Mouse (Mus musculus) erythroblast, embryonic 14.5 days (primary cell): Measurements from ENCODE around the gene Slc35a1. TPM values are rescaled to one million over a fixed set of nuclear protein-coding genes. Genes with fewer than 3 reads are reported as not detected.

Source experiments
- H3K27me3 ChIP-seq: 2 replicates; pipeline ENCODE4 v1.6.1; 2012; ENCODE audit warnings: inconsistent platforms; ENCODE audit not compliant: control insufficient read depth
- H3K36me3 ChIP-seq: 2 replicates; pipeline ENCODE4 v1.6.1; 2012; ENCODE audit warnings: mild to moderate bottlenecking, inconsistent platforms; ENCODE audit not compliant: control insufficient read depth
- H3K4me1 ChIP-seq: 2 replicates; pipeline ENCODE4 v1.6.1; 2012; ENCODE audit warnings: inconsistent platforms; ENCODE audit not compliant: control insufficient read depth
- H3K4me3 ChIP-seq: replicated peaks from 2 replicates; pipeline ENCODE3; 2012; ENCODE audit warnings: moderate library complexity, mild to moderate bottlenecking, inconsistent platforms
- H3K9me3 ChIP-seq: 2 replicates; pipeline ENCODE4 v1.6.1; 2012; ENCODE audit warnings: low read length, inconsistent platforms, mixed read lengths; ENCODE audit not compliant: control insufficient read depth
- GATA1 ChIP-seq: IDR thresholded peaks from 2 replicates; pipeline ENCODE4 v1.6.1; 2012; ENCODE audit warnings: low read length, inconsistent platforms, mixed read lengths
- TAL1 ChIP-seq: IDR thresholded peaks from 3 replicates; pipeline ENCODE4 v1.6.1; 2012; ENCODE audit warnings: low read length, inconsistent platforms, mixed read lengths
- polyA plus RNA-seq: library from polyadenylated mRNA; stranded (reverse); fragments of >175 nt; gene quantifications from 2 replicates; pipeline ENCODE4 v1.2.3, GENCODE M21; 2012

Slc35a1 gene
- polyA plus RNA-seq, 1 experiment = 0.12 TPM

DNA sequence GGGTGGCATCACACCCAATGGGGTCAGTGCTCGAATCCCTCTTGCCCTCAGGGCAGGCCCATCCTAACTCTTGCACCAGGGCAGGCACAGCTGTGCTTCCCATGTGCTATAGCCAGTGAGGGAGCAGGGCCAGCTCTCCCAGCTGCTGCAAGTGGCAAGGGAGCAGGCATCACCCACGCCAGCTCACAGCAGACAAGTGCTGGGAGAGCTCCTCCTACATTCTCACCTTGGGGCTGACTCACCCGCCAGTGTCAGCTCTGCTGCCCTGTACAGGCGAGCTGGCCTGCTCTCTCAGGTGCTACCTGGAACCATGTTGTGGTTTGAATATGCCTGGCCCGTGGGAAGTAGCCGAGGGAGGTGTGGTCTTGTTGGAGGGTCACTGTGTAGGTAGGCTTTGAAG is 25.3 kb downstream of the Slc35a1 start:
- no peaks in the 10 kb centered on the region for H3K27me3 ChIP-seq
- no peak overlapping the region for H3K4me3 ChIP-seq
- no peaks in the 10 kb centered on the region for H3K9me3 ChIP-seq
- H3K36me3 ChIP-seq = peaks cover 66% of the 10 kb centered on the region
- TF ChIP-seq GATA1 = no peak
- no peak for TF ChIP-seq TAL1
- no peaks in the 10 kb centered on the region for H3K4me1 ChIP-seq

DNA sequence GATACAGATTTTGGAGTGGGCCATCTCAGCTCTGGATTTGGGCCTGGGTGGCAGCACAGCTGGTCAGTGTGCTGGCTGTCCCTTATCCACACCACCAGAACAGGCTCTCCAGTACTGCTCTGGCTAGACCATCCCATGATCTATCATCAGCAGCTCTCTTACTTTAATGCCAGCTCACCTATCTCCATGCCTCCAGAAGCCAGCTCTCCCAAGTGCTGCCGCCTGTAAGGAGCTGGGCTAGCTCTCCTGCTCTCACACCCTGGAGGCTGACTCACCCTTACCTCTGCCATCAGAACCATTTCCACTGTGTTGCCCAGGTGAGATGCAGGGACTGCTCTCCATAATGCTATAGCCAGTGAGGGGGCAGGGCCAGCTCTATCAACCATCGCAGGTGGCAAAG is 25.7 kb downstream of the Slc35a1 start:
- H3K27me3 ChIP-seq = no peaks in the 10 kb centered on the region

DNA sequence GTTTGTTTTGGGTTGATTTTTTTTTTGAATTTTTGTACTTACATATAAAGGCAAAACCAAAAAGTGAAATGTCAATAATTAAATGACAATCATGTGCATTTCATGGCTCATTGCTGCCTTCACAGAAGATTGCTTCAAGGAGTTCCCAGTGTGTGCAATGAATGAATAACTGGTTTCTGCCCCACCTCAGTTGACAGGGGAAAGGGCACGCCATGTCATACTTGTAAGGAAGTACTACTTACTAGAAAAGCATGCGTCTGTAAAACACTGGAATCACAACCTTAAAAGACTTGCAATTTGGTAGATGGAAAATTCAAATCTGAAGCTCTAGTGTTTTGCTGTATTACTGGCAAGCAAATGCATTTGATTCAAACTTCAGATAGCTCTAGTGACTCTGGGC is 28.2 kb downstream of the Slc35a1 start:
- H3K36me3 ChIP-seq = peaks cover 62% of the 10 kb centered on the region
- H3K27me3 ChIP-seq = no peaks in the 10 kb centered on the region
- no peak for TF ChIP-seq GATA1
- TF ChIP-seq TAL1 = no peak
- H3K4me1 ChIP-seq = no peaks in the 10 kb centered on the region
- no peaks in the 10 kb centered on the region for H3K9me3 ChIP-seq
- no peak overlapping the region for H3K4me3 ChIP-seq

More for the DNA sequence above, 25.7 kb downstream of the Slc35a1 start:
- Histone ChIP-seq H3K4me3 (no peak overlapping the region), H3K9me3 (no peaks in the 10 kb centered on the region), H3K4me1 (no peaks in the 10 kb centered on the region), H3K36me3 (peaks cover 65% of the 10 kb centered on the region)
- no peak for TF ChIP-seq GATA1
- TF ChIP-seq TAL1 = no peak

DNA sequence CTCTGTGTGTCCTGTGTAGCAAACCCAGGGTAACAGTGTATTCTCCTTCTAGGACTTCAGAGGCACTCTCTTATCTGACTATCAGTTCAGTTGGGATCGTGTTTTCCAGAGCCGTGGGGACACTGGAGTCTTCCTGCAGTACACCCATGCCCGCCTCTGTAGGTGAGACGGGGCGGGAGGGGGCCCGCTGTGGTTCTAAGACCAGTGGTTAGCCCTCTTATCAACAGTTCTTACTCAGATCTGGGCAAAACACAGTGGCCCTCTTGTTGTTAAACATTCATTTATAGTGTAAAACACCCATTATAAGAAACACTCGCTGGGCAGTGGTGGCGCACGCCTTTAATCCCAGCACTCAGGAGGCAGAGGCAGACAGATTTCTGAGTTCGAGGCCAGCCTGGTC is 31.1 kb downstream of the Slc35a1 start:
- no peaks in the 10 kb centered on the region for H3K4me1 ChIP-seq
- TF ChIP-seq GATA1 (no peak), TAL1 (no peak)
- no peaks in the 10 kb centered on the region for H3K27me3 ChIP-seq
- H3K4me3 ChIP-seq = no peak overlapping the region
- H3K36me3 ChIP-seq = peaks cover 64% of the 10 kb centered on the region
- no peaks in the 10 kb centered on the region for H3K9me3 ChIP-seq

DNA sequence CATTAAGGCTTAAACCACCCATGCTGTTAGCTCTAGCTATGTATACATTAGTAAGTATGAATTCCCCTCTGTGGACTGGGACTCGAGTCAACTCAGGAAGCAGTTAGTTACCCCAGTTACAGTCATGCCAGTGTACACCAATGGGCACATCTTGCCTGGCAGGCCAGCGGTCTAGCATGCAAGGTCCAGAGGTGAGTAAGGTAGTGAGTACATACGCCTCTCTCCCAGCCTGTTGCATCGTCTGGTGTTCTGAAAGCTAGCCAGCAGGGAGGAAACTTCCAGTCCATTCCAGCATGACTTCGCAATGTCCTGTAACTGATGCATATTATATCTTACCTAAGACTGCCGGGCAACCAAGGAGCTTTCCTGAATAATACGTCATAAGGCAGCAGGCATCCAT is 34.1 kb downstream of the Slc35a1 start:
- no peaks in the 10 kb centered on the region for H3K4me1 ChIP-seq
- no peak overlapping the region for H3K4me3 ChIP-seq
- no peaks in the 10 kb centered on the region for H3K9me3 ChIP-seq
- no peaks in the 10 kb centered on the region for H3K27me3 ChIP-seq
- H3K36me3 ChIP-seq = peaks cover 56% of the 10 kb centered on the region
- TF ChIP-seq GATA1 = no peak
- no peak for TF ChIP-seq TAL1

DNA sequence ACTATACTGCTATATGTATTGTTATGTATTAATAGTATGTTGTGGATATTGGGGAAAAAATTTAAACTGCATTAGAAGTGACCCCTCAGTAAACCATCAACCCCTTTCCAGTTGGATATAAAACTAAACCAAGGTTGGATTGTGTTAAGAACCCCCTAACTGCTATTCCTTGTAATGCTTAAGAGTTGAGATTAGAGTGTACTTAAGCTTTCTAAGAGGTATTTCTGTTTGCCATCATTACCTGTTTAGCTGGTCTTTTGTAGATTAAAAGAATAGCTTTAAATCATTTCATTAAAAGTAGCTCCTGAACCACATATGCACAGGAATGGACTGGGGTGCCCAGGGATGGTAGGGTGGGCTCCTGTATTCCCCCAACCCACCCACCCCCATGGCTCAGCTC is 42.5 kb downstream of the Slc35a1 start:
- H3K36me3 ChIP-seq = peaks cover 48% of the 10 kb centered on the region
- no peaks in the 10 kb centered on the region for H3K9me3 ChIP-seq
- H3K4me3 ChIP-seq = no peak overlapping the region
- TF ChIP-seq GATA1 (no peak), TAL1 (no peak)
- no peaks in the 10 kb centered on the region for H3K4me1 ChIP-seq
- no peaks in the 10 kb centered on the region for H3K27me3 ChIP-seq

DNA sequence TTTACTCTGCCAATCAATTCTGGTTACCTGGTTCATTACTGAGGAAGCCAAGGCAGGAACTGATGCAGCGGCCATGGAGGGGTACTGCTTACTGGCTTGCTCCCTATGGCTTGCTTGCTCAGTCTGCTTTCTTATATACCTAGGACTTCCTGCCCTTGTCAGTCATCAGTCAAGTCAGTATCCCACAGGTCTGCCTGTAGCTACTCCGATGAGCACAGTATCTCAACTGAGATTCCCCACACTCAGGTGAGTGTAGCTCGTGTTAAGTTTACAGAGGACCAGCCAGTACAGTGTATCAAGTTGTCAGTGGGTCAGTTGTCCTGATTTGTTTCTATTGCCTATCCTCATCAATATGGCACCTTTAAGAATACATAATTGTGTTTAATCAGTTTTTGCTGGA is 46.5 kb downstream of the Slc35a1 start:
- no peaks in the 10 kb centered on the region for H3K4me1 ChIP-seq
- no peak overlapping the region for H3K4me3 ChIP-seq
- TF ChIP-seq GATA1 = no peak
- no peak for TF ChIP-seq TAL1
- H3K36me3 ChIP-seq = peaks cover 24% of the 10 kb centered on the region
- no peaks in the 10 kb centered on the region for H3K27me3 ChIP-seq
- no peaks in the 10 kb centered on the region for H3K9me3 ChIP-seq

DNA sequence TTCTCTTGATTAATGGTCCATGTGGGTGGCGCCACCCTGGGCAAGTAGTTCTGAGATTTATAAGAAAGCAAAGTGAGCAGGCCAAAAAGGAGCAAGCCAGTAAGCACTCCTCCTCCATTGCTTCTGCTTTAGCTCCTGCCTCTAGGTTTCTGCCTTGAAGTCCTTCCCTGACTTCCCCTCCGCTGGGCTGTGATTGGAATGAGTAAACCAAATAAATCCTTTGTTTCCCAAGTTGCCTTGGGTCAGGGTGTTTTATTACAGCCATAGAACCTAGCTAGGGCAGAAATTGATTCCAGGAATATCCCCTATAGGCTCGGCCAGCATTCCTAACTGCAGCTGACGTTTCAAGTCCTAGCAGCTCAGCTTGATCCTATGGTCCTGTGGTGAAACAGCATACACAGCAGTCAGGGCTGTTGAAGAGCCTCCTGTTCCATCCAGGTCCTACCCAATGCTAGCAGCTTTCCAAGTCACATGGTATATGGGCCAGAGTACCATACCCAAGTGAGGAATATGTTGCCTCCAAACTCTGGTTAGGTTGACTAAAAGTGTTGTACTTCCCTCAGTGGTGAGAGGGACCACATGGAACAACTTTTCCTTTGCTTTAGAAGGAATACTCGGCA is 47.4 kb downstream of the Slc35a1 start:
- TF ChIP-seq TAL1 (no peak), GATA1 (no peak)
- Histone ChIP-seq H3K9me3 (no peaks in the 10 kb centered on the region), H3K4me1 (no peaks in the 10 kb centered on the region), H3K36me3 (peaks cover 22% of the 10 kb centered on the region), H3K27me3 (no peaks in the 10 kb centered on the region), H3K4me3 (no peak overlapping the region)

DNA sequence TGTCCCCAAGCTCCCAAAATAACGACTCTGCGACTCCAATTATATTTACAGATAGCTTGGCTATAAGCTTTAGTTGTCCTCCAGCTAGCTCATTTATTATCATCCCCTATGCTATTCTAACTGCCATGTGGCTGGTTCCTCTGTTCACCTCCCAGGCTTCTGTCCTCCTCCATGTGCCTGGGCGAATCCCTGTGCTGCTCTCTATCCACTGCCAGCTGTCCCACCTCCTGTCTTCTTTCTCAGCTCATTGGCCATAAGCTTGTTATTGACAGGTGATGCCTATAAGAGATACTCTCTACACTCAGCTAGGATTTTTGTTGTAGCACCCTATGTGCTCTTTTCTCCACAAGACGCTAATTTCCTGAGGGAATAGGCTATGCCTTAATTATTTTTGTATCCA is 49.4 kb downstream of the Slc35a1 start:
- Histone ChIP-seq H3K4me3 (no peak overlapping the region), H3K36me3 (peaks cover 30% of the 10 kb centered on the region), H3K4me1 (no peaks in the 10 kb centered on the region), H3K9me3 (no peaks in the 10 kb centered on the region), H3K27me3 (no peaks in the 10 kb centered on the region)
- no peak for TF ChIP-seq GATA1
- TF ChIP-seq TAL1 = no peak

DNA sequence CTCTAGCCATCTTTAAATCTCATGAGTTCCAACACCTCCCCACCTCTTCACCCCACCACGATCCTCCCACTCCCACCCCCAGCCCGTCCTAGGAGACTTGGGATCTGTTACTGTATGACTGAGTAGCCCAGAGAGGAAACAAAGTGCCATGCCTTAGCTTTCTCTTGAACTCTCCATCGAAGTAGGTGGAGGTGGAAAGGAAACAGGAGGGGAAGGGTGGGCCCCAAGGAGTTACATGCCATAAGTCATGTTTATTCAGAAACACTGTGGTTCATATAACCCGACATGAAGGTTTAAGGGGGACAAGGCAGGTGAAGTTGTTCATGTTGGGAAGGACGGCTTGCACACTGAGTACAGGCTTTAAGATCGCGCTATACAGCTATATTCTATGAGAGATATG is 49.9 kb downstream of the Slc35a1 start:
- Histone ChIP-seq H3K27me3 (no peaks in the 10 kb centered on the region), H3K9me3 (no peaks in the 10 kb centered on the region), H3K4me3 (no peak overlapping the region), H3K36me3 (peaks cover 30% of the 10 kb centered on the region), H3K4me1 (no peaks in the 10 kb centered on the region)
- TF ChIP-seq TAL1 (no peak), GATA1 (no peak)
